Mouse (Mus musculus): ENCODE data around the gene Cxcl1. TPM values are rescaled to one million over a fixed set of nuclear protein-coding genes. Genes with fewer than 3 reads are reported as not detected.
"Not testable (repeated sequence)": the region's sequence is repeated elsewhere in the genome, so short reads cannot be mapped to it uniquely, and the experiment has no call there.

Gene Cxcl1
- 0.85 and 1.7 TPM in 2 replicates for polyA plus RNA-seq (2014; fragmentation: Nextera tagmentation; extraction: Ambion mirVana)

DNA sequence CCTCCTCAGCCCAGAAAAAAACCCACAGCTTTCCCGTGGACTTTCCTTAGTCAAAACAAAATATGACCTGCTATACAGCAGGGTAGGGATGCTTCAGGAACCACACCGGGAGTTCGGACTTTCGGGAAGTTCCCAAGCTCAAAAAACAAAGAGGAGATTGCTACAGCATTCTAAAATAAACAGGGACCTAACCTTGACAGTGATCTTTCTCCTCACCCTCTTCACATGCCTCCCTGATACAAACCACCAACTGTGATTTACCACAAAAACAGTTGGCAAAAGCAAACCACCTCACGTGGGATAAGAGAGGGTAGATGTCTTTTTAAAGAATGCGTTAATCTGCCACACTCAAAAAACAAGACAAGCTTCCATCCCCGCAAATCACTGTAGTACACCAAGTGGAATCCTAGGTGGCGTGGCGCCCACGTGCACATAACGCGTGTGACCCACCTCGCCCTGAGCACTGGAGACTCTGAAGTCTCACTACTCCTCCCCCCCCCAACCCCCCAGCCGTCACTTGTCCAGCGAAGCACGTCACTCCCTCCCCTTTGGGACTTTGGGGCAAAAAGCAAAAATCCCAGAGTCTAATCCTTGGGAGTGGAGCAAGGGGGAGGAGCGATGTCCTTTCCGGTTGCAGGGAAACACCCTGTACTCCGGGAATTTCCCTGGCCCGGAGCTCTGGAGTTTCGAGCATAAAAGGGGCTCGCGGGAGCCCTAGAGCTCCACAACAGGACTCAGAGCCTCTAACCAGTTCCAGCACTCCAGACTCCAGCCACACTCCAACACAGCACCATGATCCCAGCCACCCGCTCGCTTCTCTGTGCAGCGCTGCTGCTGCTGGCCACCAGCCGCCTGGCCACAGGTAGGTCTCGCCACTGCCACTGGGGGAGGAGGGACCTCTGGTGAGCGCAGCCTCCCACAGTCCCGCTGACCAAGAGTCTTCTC, at the start of gene Cxcl1:
Cxcl1 (plus strand) TSS at position 723 of the 945 bp plus-strand sequence.
- ATAC-seq (ENCODE audit: low FRiP score, low TSS enrichment), result peak; percentile 87
- no peak within 1 kb of the TSS for H3K27ac ChIP-seq (ENCODE audit: low read depth, low read length)
- WGBS, result 7% methylated on average over 30 of the region's 30 CpGs

DNA sequence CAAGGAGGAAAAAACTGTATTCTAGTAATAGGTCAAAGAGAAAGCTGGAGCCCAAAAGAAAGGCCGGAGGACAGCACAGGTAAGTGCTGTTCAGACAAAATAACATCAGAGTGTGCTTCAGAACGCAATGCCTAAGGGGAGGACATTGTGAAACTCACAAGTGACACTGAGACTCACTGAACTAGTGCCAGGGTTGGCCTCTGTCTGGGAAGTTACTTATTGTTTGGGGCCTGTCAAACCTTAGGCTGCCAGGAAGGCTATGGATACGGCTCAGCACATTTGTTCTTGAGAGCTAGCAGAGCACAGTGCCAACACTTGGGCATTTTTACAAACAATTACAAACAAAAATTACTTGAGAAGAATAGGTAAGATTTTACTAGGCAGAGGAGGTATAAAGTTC, 47.1 kb upstream of the Cxcl1 start:
- WGBS, result 88% methylated on average over 3 of the region's 3 CpGs
- H3K27ac ChIP-seq (ENCODE audit: low read depth, low read length), result no peak overlapping the region
- no peak for ATAC-seq (ENCODE audit: low FRiP score, low TSS enrichment)
- H3K9me3 ChIP-seq (ENCODE audit: control insufficient read depth, low read length), result no peaks in the 10 kb centered on the region
- no peak overlapping the region for H3K4me3 ChIP-seq (ENCODE audit: low read length)
- H3K9ac ChIP-seq (ENCODE audit: low read depth, low read length), result no peak overlapping the region
- H3K36me3 ChIP-seq (ENCODE audit: control insufficient read depth, insufficient read depth, low read length), result no peaks in the 10 kb centered on the region
- H3K4me1 ChIP-seq (ENCODE audit: control insufficient read depth, insufficient read depth, low read length), result no peaks in the 10 kb centered on the region
- no peak overlapping the region for H3K4me2 ChIP-seq (replicated peaks; ENCODE audit: low read depth, low read length)
- no peaks in the 10 kb centered on the region for H3K27me3 ChIP-seq (ENCODE audit: control insufficient read depth, insufficient read depth, low read length)

More for the DNA sequence above, at the start of gene Cxcl1:
- Histone ChIP-seq H3K27me3 (ENCODE audit: control insufficient read depth, insufficient read depth, low read length) (no peaks in the 10 kb centered on the region), H3K36me3 (ENCODE audit: control insufficient read depth, insufficient read depth, low read length) (no peaks in the 10 kb centered on the region), H3K9me3 (ENCODE audit: control insufficient read depth, low read length) (no peaks in the 10 kb centered on the region), H3K4me2 (replicated peaks; ENCODE audit: low read depth, low read length) (peak within 1 kb of the TSS; percentile 81), H3K4me1 (ENCODE audit: control insufficient read depth, insufficient read depth, low read length) (0 out of 2 replicates have a peak, but pooled peaks cover 3% of the 10 kb centered on the region), H3K9ac (ENCODE audit: low read depth, low read length) (peak within 1 kb of the TSS; percentile 64), H3K4me3 (ENCODE audit: low read length) (peak within 1 kb of the TSS; percentile 52)

DNA sequence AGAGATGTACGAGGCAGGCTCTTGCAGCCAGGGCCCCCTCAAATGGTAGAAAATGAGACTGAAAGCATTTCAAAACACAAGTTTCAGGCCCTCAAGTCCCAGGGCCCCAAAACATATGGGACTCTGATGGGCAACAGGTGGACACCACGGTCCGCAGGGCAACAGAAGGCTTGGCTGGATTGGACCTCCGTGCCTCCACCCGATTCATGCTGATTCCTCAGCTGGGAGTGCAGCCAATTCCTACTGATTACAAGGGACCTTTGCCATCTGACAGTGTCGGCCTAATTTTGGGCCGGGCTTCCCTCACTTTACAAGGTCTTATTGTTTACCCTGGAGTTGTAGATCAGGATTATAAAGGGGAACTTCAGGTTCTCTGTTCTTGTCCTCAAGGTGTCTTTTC, 40.9 kb upstream of the Cxcl1 start:
- not testable (repeated sequence) for H3K27ac ChIP-seq (ENCODE audit: low read depth, low read length); H3K9ac ChIP-seq (ENCODE audit: low read depth, low read length); H3K4me1 ChIP-seq (ENCODE audit: control insufficient read depth, insufficient read depth, low read length); H3K9me3 ChIP-seq (ENCODE audit: control insufficient read depth, low read length); H3K36me3 ChIP-seq (ENCODE audit: control insufficient read depth, insufficient read depth, low read length); H3K27me3 ChIP-seq (ENCODE audit: control insufficient read depth, insufficient read depth, low read length); ATAC-seq (ENCODE audit: low FRiP score, low TSS enrichment); H3K4me3 ChIP-seq (ENCODE audit: low read length); H3K4me2 ChIP-seq (replicated peaks; ENCODE audit: low read depth, low read length)
- WGBS, result 94% methylated on average over 7 of the region's 7 CpGs

DNA sequence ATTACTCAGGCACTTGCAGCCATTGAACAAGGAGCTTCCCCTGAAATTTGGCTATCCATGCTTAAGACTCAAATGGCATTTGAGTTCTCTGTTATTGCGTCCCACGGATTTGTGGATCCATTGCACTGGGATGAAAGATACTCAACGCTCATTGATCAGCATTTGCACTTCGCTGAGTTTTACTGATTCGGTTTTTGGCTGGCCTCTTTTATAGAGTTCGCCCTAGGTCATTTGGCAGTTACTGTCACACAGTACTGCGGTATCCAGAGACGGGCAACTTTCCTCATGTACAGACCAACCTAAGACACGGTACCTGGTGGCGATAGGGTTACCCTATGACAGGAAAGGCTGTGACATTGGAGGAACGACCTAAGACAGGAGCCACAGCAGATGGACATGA, 39.6 kb upstream of the Cxcl1 start:
- not testable (repeated sequence) for H3K4me2 ChIP-seq (replicated peaks; ENCODE audit: low read depth, low read length); H3K36me3 ChIP-seq (ENCODE audit: control insufficient read depth, insufficient read depth, low read length); H3K27ac ChIP-seq (ENCODE audit: low read depth, low read length); H3K9me3 ChIP-seq (ENCODE audit: control insufficient read depth, low read length); ATAC-seq (ENCODE audit: low FRiP score, low TSS enrichment); H3K4me3 ChIP-seq (ENCODE audit: low read length); H3K4me1 ChIP-seq (ENCODE audit: control insufficient read depth, insufficient read depth, low read length); H3K27me3 ChIP-seq (ENCODE audit: control insufficient read depth, insufficient read depth, low read length); H3K9ac ChIP-seq (ENCODE audit: low read depth, low read length)
- 96% methylated on average over 11 of the region's 11 CpGs for WGBS

DNA sequence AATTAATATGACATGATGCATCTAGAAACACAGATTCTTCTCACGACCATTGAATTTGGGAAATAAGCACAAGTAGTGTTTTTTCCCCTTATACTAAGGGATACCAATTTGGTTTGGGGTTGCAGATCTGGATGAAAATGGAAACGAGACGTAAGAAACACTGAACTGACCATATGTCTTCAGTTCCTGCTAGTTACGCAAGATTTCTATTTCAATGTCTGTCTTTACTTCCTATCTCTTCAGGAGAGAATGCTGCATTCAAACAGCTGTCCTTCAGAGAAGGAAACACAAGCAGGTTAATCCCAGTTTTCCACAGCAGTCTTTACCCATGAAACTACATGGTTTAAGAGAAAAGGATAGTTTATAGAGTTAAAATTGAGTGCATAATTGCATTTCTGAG, 37.8 kb upstream of the Cxcl1 start:
- 86% methylated on average over 4 of the region's 4 CpGs for WGBS
- no peak for ATAC-seq (ENCODE audit: low FRiP score, low TSS enrichment)
- Histone ChIP-seq H3K9ac (ENCODE audit: low read depth, low read length) (no peak overlapping the region), H3K4me2 (replicated peaks; ENCODE audit: low read depth, low read length) (no peak overlapping the region), H3K4me3 (ENCODE audit: low read length) (no peak overlapping the region), H3K36me3 (ENCODE audit: control insufficient read depth, insufficient read depth, low read length) (no peaks in the 10 kb centered on the region), H3K9me3 (ENCODE audit: control insufficient read depth, low read length) (no peaks in the 10 kb centered on the region), H3K27me3 (ENCODE audit: control insufficient read depth, insufficient read depth, low read length) (no peaks in the 10 kb centered on the region), H3K4me1 (ENCODE audit: control insufficient read depth, insufficient read depth, low read length) (0 out of 2 replicates have a peak, but pooled peaks cover 4% of the 10 kb centered on the region), H3K27ac (ENCODE audit: low read depth, low read length) (no peak overlapping the region)

DNA sequence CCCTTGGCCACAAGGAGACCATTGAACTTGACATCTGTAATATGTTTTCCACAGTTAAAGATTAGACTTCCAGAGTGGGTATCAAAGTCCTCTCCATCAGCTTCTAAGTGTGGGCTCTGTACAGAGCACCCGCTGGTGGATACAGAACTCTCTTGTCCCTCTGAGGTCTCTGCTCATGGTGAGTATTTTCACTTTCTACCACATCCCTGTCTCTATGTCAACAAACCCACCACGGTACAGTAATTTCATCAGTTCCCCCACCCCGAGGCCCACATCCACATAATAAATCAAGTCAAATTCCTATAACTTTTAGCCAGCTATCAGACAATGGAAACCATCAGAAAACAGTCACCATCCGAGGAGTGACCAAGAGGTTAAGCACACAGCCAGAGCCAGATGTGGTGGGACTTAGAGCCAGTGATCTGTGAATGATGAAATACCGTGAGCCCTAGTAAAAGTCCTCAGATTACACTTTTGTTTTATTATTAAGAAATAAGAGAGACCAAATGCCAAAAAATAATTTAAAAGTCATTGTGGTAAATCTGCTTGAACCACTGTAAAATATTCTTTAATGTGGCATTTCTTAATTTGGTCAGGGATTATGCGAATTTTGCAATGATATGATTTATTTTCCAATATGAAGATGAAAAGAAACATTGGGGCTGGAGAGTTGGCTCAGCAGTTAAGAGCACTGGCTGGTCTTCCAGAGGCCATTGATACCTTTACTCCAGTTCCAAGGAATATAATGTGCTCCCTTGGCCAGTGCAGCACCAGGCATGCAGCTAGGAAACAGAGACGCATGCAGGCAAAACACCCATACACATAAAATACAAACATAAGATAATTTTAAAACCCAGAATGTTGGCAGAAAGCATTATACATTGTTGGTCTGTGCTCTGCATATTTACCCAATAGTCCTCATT, 35.5 kb upstream of the Cxcl1 start:
- Histone ChIP-seq H3K9me3 (ENCODE audit: control insufficient read depth, low read length) (no peaks in the 10 kb centered on the region), H3K27ac (ENCODE audit: low read depth, low read length) (no peak overlapping the region), H3K27me3 (ENCODE audit: control insufficient read depth, insufficient read depth, low read length) (no peaks in the 10 kb centered on the region), H3K9ac (ENCODE audit: low read depth, low read length) (no peak overlapping the region), H3K36me3 (ENCODE audit: control insufficient read depth, insufficient read depth, low read length) (no peaks in the 10 kb centered on the region), H3K4me3 (ENCODE audit: low read length) (no peak overlapping the region), H3K4me2 (replicated peaks; ENCODE audit: low read depth, low read length) (no peak overlapping the region), H3K4me1 (ENCODE audit: control insufficient read depth, insufficient read depth, low read length) (0 out of 2 replicates have a peak, but pooled peaks cover 4% of the 10 kb centered on the region)
- peak; percentile 97 for ATAC-seq (ENCODE audit: low FRiP score, low TSS enrichment)
- 33% methylated on average over 7 of the region's 7 CpGs for WGBS

DNA sequence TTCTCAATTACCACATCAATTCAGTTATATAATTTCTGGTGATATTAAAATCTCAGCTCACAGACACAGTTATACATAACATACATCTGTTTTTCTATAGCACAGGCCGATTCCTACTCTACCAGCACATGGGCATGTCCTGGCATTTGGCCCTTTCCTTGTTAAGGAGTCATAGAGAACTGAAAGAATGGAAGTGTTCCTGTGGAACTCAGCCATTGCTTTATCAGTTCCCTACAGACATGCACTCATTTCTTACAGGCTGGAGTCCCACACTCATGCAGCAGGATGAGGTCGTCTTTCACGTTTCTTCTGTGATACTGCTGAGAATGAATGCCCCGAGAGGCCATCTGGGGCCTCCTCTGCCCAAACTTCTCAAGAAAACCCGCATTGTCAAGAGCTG, 33.6 kb upstream of the Cxcl1 start:
- Histone ChIP-seq H3K27ac (ENCODE audit: low read depth, low read length) (no peak overlapping the region), H3K9me3 (ENCODE audit: control insufficient read depth, low read length) (no peaks in the 10 kb centered on the region), H3K27me3 (ENCODE audit: control insufficient read depth, insufficient read depth, low read length) (no peaks in the 10 kb centered on the region), H3K36me3 (ENCODE audit: control insufficient read depth, insufficient read depth, low read length) (no peaks in the 10 kb centered on the region), H3K4me3 (ENCODE audit: low read length) (no peak overlapping the region), H3K4me1 (ENCODE audit: control insufficient read depth, insufficient read depth, low read length) (0 out of 2 replicates have a peak, but pooled peaks cover 4% of the 10 kb centered on the region), H3K9ac (ENCODE audit: low read depth, low read length) (no peak overlapping the region), H3K4me2 (replicated peaks; ENCODE audit: low read depth, low read length) (no peak overlapping the region)
- no peak for ATAC-seq (ENCODE audit: low FRiP score, low TSS enrichment)
- 69% methylated on average over 5 of the region's 5 CpGs for WGBS

DNA sequence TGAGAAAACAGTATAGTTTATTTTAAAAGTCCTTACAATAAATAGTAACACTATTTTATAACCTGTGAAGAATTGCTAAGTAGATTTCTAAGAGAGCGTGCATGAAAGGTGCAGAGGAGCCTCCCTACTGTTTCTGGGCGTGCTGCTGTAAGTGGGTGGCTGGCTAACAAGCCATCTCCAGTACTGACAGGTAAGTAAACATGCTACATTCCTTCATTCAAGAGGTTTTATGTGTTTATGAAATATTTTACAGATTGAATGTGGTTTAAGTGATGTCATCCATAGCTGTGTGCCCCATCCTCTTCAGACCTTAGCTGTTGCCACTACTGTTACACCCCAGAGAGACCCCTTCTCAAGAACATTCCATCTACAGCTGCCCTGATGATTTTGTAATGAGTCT, 32.6 kb upstream of the Cxcl1 start:
- H3K27me3 ChIP-seq (ENCODE audit: control insufficient read depth, insufficient read depth, low read length), result no peaks in the 10 kb centered on the region
- H3K9ac ChIP-seq (ENCODE audit: low read depth, low read length), result no peak overlapping the region
- 88% methylated on average over 2 of the region's 2 CpGs for WGBS
- no peaks in the 10 kb centered on the region for H3K36me3 ChIP-seq (ENCODE audit: control insufficient read depth, insufficient read depth, low read length)
- H3K27ac ChIP-seq (ENCODE audit: low read depth, low read length), result no peak overlapping the region
- no peak overlapping the region for H3K4me2 ChIP-seq (replicated peaks; ENCODE audit: low read depth, low read length)
- no peak for ATAC-seq (ENCODE audit: low FRiP score, low TSS enrichment)
- H3K4me3 ChIP-seq (ENCODE audit: low read length), result no peak overlapping the region
- H3K9me3 ChIP-seq (ENCODE audit: control insufficient read depth, low read length), result no peaks in the 10 kb centered on the region
- 0 out of 2 replicates have a peak, but pooled peaks cover 4% of the 10 kb centered on the region for H3K4me1 ChIP-seq (ENCODE audit: control insufficient read depth, insufficient read depth, low read length)
